Mouse (Mus musculus): ENCODE measurements around the gene Pik3cd. TPM values are rescaled to one million over a fixed set of nuclear protein-coding genes. Genes with fewer than 3 reads are reported as not detected.

Pik3cd gene
- polyA plus RNA-seq (2012; fragmentation: generic; extraction: Trizol): 1 to 10 TPM; 2.9 TPM

DNA sequence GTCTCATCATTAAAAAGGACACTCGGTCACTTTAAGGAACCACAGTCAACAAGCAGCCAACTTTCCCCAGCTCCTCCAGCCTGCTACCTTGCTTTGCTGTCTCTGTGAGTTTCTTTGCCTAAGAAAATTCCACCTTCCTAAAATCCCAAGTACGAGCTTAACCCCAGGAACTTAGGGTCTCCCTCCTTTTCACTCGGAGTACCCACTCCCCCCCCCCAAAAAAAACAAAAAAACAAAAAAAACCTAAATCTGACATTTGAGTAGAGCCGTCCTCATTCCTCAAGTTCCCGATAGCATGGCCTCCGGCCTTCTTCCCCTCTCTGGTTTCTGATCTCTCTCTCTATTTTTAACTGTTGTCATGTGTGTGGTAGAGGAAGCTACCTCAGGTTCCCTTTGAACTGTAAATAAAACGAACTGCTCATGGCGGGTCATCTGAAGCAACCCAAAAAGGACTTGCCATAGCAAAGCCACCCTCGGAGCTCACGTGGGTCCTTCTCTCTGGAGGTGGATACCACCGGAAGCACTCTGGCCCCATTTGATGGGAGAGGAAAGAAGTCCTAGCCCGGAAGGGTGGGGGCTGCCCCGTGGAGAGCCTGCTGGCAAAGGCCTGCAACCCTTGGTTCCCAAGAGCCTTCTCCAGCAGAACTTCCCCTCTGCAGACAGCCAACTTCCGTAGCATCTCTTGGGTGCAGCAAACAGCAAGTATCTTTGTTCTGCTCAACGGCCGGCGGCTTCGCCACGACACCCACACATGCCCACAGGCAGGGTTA, at the start of gene Pik3cd:
Gene Pik3cd (minus strand): TSS at position 362 of the 770 bp plus-strand sequence.

DNA sequence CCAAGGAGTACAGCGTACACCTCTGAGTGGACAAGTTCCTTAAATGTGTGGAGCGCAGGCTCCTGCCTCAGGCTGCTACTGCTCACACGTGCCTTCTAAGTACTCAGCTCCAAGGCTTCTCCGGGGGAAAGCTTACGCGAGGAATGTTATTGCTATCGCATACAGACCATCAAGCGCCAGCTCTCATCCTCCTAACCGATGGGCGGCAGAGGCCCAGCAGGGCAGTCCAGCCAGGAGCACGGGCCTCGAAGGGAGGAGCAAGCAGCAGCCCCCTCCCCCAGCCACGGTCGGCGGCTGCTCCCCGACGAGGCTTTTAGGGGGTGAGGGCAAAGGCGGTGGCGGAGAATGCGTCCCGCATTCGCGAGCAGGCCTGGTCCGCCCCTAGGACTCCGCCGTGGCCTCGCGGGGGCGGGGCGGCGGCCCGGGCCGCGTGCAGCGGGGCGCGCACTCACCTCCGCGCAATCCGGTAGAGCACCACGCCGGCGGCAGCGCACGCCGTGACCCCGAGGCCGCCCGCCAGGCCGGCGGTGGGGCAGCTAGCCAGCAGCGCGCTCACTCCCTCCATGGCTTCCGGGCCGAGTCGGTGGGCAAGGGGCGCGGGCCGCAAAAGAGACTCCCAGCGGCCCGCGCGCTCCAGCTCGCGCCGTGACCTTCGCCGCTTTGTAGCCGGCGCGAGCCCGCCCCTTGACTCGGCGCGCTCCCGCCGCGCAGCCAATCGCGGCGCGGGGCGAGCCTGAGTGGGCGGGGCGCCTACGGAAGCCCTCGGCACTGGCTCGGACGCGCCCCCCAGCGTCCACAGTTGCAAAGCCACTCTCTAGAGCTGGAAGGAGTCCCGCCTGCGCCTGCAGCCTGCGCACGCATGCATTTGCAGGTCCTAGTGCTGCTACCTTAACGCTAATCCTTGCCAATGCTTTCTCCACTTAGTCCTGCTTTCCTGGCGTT, 35.3 kb upstream of the Pik3cd start, which contains the start of gene Tmem201:
Gene Tmem201 (minus strand): TSS at position 662 of the 942 bp plus-strand sequence.

Other genes with a start within 250 kb of the Pik3cd start
- gene Rbp7, start 247.6 kb downstream of the Pik3cd start, polyA plus RNA-seq (2012; fragmentation: generic; extraction: Trizol): under 1 TPM; 0.08 to 0.17 TPM
- gene Tmem274, start 225.2 kb downstream of the Pik3cd start, polyA plus RNA-seq (2012; fragmentation: generic; extraction: Trizol): not detected
- gene Nmnat1, start 217.4 kb downstream of the Pik3cd start, polyA plus RNA-seq (2012; fragmentation: generic; extraction: Trizol): 1 to 10 TPM; 3.3 to 7.5 TPM
- 10 to 100 TPM in 1 of 2 experiments, 1 to 10 TPM in 1; 5.0 to 20.1 TPM for gene Lzic, start 217.3 kb downstream of the Pik3cd start, polyA plus RNA-seq (2012; fragmentation: generic; extraction: Trizol)
- 10 to 100 TPM; 40.5 to 50.0 TPM for gene Ctnnbip1, start 184.3 kb downstream of the Pik3cd start, polyA plus RNA-seq (2012; fragmentation: generic; extraction: Trizol)
- gene Clstn1, start 116.1 kb downstream of the Pik3cd start, polyA plus RNA-seq (2012; fragmentation: generic; extraction: Trizol): 100 to 1,000 TPM in 1 of 2 experiments, 10 to 100 TPM in 1; 33.5 to 169 TPM
- gene Tmem201, start 35.5 kb upstream of the Pik3cd start, polyA plus RNA-seq (2012; fragmentation: generic; extraction: Trizol): 10 to 100 TPM; 11.0 to 16.2 TPM
- 1 to 10 TPM; 3.6 to 8.7 TPM for gene Slc25a33, start 71.7 kb upstream of the Pik3cd start, polyA plus RNA-seq (2012; fragmentation: generic; extraction: Trizol)

Measured in C3H10T1/2 (cell line).